Mouse (Mus musculus) heart, embryonic 10.5 days (tissue): ENCODE data around the gene Rbm48. TPM values are rescaled to one million over a fixed set of nuclear protein-coding genes. Genes with fewer than 3 reads are reported as not detected.
"Not testable (repeated sequence)": the region's sequence is repeated elsewhere in the genome, so short reads cannot be mapped to it uniquely, and the experiment has no call there.

Source experiments
- DNase-seq: peaks from one replicate; pipeline ENCODE4 v3.0.0-alpha.2; 2017; ENCODE audit warnings: low spot score
- H3K27ac ChIP-seq: fragments of 300-500 bp; sonication (generic); 2 replicates; pipeline ENCODE4 v1.5.1; 2016; ENCODE audit warnings: mild to moderate bottlenecking
- H3K27me3 ChIP-seq: fragments of 300-500 bp; sonication (generic); 2 replicates; pipeline ENCODE4 v1.6.1; 2016; ENCODE audit warnings: mild to moderate bottlenecking; ENCODE audit not compliant: poor library complexity, insufficient read depth, severe bottlenecking
- H3K36me3 ChIP-seq: fragments of 300-500 bp; sonication (generic); 2 replicates; pipeline ENCODE4 v1.6.1; 2016; ENCODE audit warnings: mild to moderate bottlenecking, moderate library complexity
- H3K4me1 ChIP-seq: fragments of 300-500 bp; sonication (generic); 2 replicates; pipeline ENCODE4 v1.6.1; 2016; ENCODE audit warnings: mild to moderate bottlenecking
- H3K4me3 ChIP-seq: fragments of 300-500 bp; sonication (generic); 2 replicates; pipeline ENCODE4 v1.5.1; 2016; ENCODE audit warnings: mild to moderate bottlenecking, moderate library complexity
- H3K9me3 ChIP-seq: fragments of 300-500 bp; sonication (generic); 2 replicates; pipeline ENCODE4 v1.6.1; 2016; ENCODE audit warnings: mild to moderate bottlenecking, moderate library complexity
- WGBS: fragments of 180-500 bp; shearing (Covaris S2); methylation state at CpG from one replicate; pipeline ENCODE4 v1.1.7; 2016; 5-methylcytosine and 5-hydroxymethylcytosine counted together
- polyA plus RNA-seq: library from polyadenylated mRNA; unstranded; fragments of >200 nt; fragmentation: Nextera tagmentation; extraction: Ambion mirVana; gene quantifications from 2 replicates; pipeline ENCODE4 v1.2.1, GENCODE M21; 2016

Gene Rbm48
- 10.9 and 11.4 TPM in 2 replicates for polyA plus RNA-seq

DNA sequence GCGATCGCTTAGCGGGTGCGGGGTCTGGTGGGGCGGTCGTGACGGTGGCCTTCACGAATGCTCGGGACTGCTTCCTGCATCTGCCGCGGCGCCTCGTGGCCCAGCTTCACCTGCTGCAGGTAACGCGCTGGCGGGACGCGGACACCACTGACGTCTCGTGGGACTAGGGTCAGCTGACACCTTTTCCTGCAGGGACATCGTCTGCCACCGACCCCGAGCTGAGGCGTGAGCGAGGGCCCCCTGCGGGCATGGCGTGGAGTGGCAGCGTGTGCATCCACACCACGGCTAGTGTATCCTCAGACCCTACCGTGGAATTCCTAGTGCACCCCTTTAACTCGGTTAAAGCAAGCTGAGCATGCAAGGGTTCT lies at the start of gene Rbm48:
TSS of gene Rbm48 (minus strand) at position 187 of the 368 bp plus-strand sequence.
- WGBS, result under 1% methylated on average over 31 of the region's 31 CpGs
- Histone ChIP-seq H3K9me3 (no peaks in the 10 kb centered on the region), H3K27me3 (no peaks in the 10 kb centered on the region), H3K36me3 (peaks cover 6% of the 10 kb centered on the region), H3K27ac (peak within 1 kb of the TSS; percentile 90), H3K4me1 (peaks cover 13% of the 10 kb centered on the region), H3K4me3 (peak within 1 kb of the TSS; percentile 87)
- DNase-seq, result peak; percentile 89

DNA sequence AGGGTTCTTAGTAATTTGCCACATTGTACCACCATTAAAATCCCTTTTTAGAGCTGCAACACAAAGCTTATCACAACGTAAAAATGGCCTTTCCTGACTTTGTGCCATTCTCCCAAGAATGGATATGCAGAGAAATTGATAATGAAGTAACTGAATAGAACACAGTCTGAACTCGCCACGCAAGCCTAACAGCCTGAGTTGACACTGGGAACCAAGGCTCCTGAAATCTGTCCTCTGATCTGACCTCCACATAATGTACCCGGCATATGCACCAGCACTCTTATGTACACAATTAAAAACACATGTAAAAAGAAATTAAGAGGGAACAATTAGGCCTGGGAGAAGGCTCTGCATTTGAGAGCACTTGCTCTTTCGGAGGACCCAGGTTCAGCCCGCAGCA lies 48.9 kb upstream of the Rbm48 start:
- Histone ChIP-seq H3K27ac (no peak overlapping the region), H3K4me3 (no peak overlapping the region), H3K36me3 (peaks cover 48% of the 10 kb centered on the region), H3K9me3 (no peaks in the 10 kb centered on the region), H3K4me1 (0 out of 2 replicates have a peak, but pooled peaks cover 4% of the 10 kb centered on the region), H3K27me3 (no peaks in the 10 kb centered on the region)
- no peak for DNase-seq
- WGBS, result 84% methylated on average over 6 of the region's 6 CpGs

DNA sequence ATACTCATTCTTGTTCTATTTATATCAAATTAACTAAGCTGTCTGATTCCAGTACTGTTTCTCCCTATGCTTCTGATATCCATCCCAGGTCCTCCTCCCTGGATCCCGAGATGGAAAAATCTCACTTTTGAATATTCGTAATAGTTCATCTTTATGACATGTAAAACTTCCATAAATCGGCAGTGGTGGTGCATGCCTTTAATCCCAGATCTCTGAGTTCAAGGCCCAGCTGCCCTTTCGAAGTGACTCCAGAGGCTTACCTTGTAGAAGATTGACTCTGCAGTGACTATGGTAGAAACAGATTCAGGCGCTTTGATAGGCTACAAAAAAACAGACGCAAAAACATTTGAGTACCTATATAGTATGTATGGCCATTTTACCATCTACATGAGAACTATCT lies 48.2 kb upstream of the Rbm48 start:
- H3K4me1 ChIP-seq, result 0 out of 2 replicates have a peak, but pooled peaks cover 4% of the 10 kb centered on the region
- WGBS, result 95% methylated on average over 6 of the region's 6 CpGs
- no peaks in the 10 kb centered on the region for H3K9me3 ChIP-seq
- peaks cover 52% of the 10 kb centered on the region for H3K36me3 ChIP-seq
- no peaks in the 10 kb centered on the region for H3K27me3 ChIP-seq
- H3K27ac ChIP-seq, result no peak overlapping the region
- DNase-seq, result peak; percentile 16
- H3K4me3 ChIP-seq, result no peak overlapping the region

DNA sequence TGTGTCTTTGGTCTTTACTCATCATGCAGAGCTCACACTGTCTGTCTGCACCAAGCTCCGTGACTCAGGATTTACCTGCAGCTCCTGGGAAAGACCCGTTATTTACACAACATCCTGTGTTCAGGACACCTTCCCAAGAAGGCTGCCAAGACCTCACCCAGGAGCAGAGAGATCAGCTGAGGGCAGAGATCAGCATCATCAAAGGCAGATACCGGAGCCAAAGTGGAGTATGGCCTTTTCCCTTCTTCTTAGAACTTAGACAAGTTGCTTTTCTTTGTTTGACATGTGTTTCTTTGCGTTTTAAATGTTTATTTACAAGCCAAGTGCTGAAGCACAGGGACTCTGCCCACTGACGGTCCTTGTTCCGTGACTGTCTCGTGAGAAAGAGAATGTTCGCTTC lies 38.9 kb upstream of the Rbm48 start:
- no peak for DNase-seq
- H3K36me3 ChIP-seq, result peaks cover 20% of the 10 kb centered on the region
- 74% methylated on average over 8 of the region's 8 CpGs for WGBS
- no peak overlapping the region for H3K27ac ChIP-seq
- no peak overlapping the region for H3K4me3 ChIP-seq
- no peaks in the 10 kb centered on the region for H3K27me3 ChIP-seq
- H3K9me3 ChIP-seq, result no peaks in the 10 kb centered on the region
- 0 out of 2 replicates have a peak, but pooled peaks cover 4% of the 10 kb centered on the region for H3K4me1 ChIP-seq

DNA sequence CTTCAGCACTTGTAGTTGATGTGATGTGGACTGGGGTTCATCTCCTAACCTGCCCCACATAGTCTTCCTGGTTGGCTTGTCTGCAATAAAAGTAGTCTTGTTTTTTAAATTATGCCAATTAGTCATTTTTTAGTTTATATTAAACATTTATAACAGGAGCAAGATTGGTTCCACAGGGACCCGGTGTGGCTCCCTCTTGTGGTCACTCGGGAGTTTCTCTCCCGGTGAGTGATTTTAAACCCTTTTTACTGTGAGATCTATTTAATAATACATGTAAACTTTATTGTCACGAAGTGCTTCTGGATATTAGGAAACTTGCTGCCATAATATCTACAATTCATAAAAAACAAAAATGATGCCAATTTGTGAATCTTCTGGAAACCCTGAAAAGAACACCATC lies 37.6 kb upstream of the Rbm48 start:
- Histone ChIP-seq H3K27me3 (no peaks in the 10 kb centered on the region), H3K36me3 (peaks cover 23% of the 10 kb centered on the region), H3K4me3 (no peak overlapping the region), H3K4me1 (0 out of 2 replicates have a peak, but pooled peaks cover 4% of the 10 kb centered on the region), H3K9me3 (no peaks in the 10 kb centered on the region), H3K27ac (no peak overlapping the region)
- no peak for DNase-seq
- 65% methylated on average over 4 of the region's 4 CpGs for whole genome bisulfite sequencing

DNA sequence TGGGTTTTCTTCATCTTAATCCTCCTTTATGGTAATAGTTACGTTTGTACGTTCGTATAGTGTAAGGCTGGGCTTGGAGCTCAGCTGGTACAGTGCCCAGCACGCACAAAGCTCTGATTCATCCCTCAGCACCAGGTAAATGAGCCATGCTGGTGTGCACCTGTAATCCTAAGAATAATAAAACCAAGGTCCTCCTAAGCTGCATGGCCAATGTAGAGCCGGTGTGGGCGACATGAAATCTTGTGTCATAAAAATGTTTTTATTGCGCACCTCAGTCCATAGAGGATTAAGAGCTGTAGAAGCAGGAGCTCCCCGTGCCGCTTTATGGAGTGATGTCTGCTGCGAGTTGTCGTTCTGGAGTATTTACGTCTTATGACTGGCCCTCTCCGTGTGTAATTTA lies 36.9 kb upstream of the Rbm48 start:
- Histone ChIP-seq H3K9me3 (no peaks in the 10 kb centered on the region), H3K36me3 (peaks cover 23% of the 10 kb centered on the region), H3K4me3 (no peak overlapping the region), H3K4me1 (0 out of 2 replicates have a peak, but pooled peaks cover 4% of the 10 kb centered on the region), H3K27ac (no peak overlapping the region), H3K27me3 (no peaks in the 10 kb centered on the region)
- no peak for DNase-seq
- 91% methylated on average over 13 of the region's 13 CpGs for whole genome bisulfite sequencing

DNA sequence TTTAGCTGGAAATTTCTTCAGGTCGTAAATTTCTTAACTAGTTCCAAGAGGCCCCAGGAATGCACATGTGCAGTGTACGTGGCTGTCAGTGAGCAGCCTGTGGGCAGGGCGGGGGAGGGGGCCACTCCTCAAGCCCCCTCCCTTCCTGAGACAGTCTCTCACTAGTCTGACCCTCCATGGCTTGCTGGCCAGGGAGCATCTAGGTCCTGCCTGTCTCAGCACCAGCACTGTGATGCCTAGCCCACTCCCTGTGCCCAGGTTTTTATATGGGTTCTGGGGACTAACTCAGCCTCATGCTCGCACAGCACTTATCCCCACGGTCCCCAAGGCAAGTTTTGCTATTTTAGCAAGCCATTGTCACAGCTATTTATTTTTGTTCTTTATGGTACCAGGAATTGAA lies 35.9 kb upstream of the Rbm48 start:
- Histone ChIP-seq H3K27me3 (no peaks in the 10 kb centered on the region), H3K4me1 (0 out of 2 replicates have a peak, but pooled peaks cover 4% of the 10 kb centered on the region), H3K36me3 (peaks cover 26% of the 10 kb centered on the region), H3K4me3 (no peak overlapping the region), H3K27ac (no peak overlapping the region), H3K9me3 (no peaks in the 10 kb centered on the region)
- 58% methylated on average over 5 of the region's 5 CpGs for WGBS
- no peak for DNase-seq

DNA sequence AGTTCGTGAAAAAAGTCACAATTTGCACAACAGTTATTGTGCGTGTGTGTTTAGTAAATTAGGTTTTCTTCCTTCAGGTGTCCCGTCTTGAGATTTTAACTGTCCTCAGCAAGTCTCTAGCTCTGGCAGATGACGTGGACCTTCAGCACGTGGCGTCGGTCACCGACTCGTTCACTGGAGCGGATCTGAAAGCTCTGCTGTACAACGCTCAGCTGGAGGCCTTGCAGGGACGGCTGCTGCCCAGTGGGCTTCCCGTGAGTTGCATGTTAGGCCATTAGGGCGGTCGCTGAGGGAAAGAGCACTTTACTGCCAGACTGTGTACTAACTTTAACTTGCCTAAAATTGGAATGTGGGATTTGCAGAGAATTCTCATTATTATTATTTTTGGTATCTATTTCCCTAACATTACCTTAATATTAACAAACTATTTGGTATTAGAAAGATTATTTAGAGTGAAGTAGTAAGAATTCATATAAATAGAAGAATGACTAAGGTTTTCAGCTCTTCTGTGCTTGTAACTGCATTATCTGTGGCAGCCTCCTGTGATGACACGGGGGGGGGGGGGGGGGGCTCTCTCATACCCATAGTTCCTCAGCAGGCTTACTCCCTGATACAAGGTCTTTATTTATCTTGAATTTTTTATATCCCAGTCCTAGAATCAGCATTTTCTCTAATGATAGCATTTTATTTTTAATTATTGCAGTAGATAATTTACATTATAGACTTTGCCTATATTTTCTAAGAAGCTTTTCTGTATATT lies 35.3 kb upstream of the Rbm48 start:
- WGBS, result 68% methylated on average over 16 of the region's 16 CpGs
- Histone ChIP-seq H3K4me3 (no peak overlapping the region), H3K27me3 (no peaks in the 10 kb centered on the region), H3K27ac (no peak overlapping the region), H3K36me3 (peaks cover 28% of the 10 kb centered on the region), H3K4me1 (0 out of 2 replicates have a peak, but pooled peaks cover 4% of the 10 kb centered on the region), H3K9me3 (no peaks in the 10 kb centered on the region)
- no peak for DNase-seq

DNA sequence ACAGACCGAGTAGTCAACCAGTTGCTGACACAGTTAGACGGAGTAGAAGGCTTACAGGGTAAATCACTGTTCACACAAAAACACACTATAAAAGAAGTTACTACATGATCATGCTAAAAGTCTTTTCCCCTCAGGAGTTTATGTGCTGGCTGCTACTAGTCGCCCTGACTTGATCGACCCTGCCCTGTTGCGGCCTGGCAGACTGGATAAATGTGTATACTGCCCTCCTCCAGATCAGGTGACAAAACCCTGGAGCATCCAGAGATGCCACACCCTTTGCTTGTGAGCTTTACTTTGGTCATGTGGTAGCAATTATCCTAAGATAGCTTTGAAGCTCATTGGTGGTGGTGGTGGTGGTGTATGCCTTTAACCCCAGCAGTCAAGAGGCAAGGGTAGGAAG lies 33.7 kb upstream of the Rbm48 start:
- Histone ChIP-seq H3K36me3 (peaks cover 26% of the 10 kb centered on the region), H3K4me1 (0 out of 2 replicates have a peak, but pooled peaks cover 4% of the 10 kb centered on the region), H3K4me3 (no peak overlapping the region), H3K27ac (no peak overlapping the region), H3K9me3 (no peaks in the 10 kb centered on the region), H3K27me3 (no peaks in the 10 kb centered on the region)
- 92% methylated on average over 5 of the region's 5 CpGs for WGBS
- no peak for DNase-seq

DNA sequence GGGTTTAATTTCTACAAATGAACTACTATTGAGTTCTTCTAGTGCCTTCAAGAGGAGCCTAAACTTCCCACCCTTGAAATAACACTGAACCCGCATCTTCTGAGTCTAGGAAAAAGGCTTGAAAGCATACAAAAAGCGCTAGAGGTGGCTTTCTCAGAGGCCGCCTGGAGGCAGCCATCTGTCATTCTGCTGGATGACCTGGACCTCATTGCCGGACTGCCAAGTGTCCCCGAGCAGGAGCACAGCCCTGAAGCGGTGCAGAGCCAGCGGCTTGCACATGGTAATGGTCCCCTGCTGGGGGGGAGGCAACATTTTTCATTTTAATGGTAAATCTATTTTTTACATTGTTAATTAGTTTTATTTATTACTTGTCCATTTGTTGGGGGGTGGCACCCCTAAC lies 24.1 kb upstream of the Rbm48 start:
- H3K9me3 ChIP-seq, result no peaks in the 10 kb centered on the region
- H3K27me3 ChIP-seq, result no peaks in the 10 kb centered on the region
- DNase-seq, result no peak
- 91% methylated on average over 7 of the region's 7 CpGs for WGBS
- H3K4me3 ChIP-seq, result no peak overlapping the region
- H3K27ac ChIP-seq, result no peak overlapping the region
- peaks cover 57% of the 10 kb centered on the region for H3K36me3 ChIP-seq
- no peaks in the 10 kb centered on the region for H3K4me1 ChIP-seq

DNA sequence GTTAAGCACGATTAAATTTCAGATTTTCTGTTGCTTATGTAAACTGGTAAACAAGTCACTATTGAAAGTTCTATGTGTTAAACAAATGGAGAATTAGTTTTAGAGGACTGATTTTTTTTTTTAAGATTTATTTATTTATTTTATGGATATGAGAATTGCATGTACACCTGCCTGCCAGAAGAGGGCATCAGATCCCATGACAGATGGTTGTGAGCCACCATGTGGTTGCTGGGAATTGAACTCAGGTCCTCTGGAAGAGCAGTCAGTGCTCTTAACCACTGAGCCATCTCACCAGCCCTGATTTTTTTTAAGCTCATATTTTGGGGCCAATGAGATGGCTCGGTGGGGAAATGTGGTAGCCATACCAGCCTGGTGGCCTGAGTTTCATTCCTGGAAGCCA lies 15.4 kb upstream of the Rbm48 start:
- not testable (repeated sequence) for H3K27me3 ChIP-seq, DNase-seq, H3K9me3 ChIP-seq, H3K4me1 ChIP-seq, H3K4me3 ChIP-seq, H3K27ac ChIP-seq
- 93% methylated on average over 2 of the region's 2 CpGs for WGBS
- H3K36me3 ChIP-seq, result peaks cover 56% of the 10 kb centered on the region

DNA sequence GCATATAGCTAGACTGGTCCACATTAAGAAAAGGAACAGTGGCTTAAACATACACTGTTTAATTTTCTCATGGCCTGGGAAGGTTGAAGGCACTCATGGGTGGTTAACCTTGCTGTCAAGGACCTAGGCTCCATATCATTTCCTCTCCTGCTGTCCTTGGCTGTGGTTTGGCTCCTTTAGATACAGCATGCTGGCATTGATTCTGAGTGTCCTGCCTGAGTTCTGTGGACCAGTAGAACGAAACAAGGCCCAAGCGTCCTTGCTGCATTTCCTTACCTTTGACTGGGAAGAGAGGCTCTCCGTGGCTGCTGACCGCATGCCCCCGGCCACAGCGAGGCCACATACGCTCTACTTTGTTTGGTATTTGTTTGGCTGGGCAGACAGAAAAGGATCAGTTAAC lies 12.9 kb upstream of the Rbm48 start:
- no peak overlapping the region for H3K27ac ChIP-seq
- H3K27me3 ChIP-seq, result no peaks in the 10 kb centered on the region
- DNase-seq, result no peak
- H3K4me1 ChIP-seq, result no peaks in the 10 kb centered on the region
- H3K9me3 ChIP-seq, result no peaks in the 10 kb centered on the region
- 91% methylated on average over 7 of the region's 7 CpGs for WGBS
- H3K4me3 ChIP-seq, result no peak overlapping the region
- H3K36me3 ChIP-seq, result peaks cover 56% of the 10 kb centered on the region

DNA sequence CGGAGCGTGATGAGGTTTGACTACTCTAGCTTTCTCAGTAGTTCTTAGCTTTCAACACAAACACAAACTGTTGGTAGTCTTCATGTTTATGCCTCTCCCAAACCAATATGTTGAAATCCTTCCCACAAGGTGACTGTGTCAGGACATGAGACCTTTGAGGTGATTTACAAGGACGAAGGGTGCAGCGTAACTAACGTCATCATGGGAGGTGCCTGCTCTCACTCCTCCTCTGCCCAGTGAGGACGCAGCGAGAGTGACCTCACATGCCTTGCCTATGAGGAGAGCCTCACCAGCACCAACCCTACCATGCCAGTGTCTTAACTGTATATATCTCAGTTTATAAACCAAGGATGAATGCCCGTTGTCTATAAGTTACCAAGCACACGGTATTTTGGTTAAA lies 10.7 kb upstream of the Rbm48 start:
- Histone ChIP-seq H3K27ac (no peak overlapping the region), H3K4me3 (no peak overlapping the region), H3K9me3 (no peaks in the 10 kb centered on the region), H3K27me3 (no peaks in the 10 kb centered on the region), H3K4me1 (no peaks in the 10 kb centered on the region), H3K36me3 (peaks cover 54% of the 10 kb centered on the region)
- 92% methylated on average over 9 of the region's 9 CpGs for WGBS
- no peak for DNase-seq

DNA sequence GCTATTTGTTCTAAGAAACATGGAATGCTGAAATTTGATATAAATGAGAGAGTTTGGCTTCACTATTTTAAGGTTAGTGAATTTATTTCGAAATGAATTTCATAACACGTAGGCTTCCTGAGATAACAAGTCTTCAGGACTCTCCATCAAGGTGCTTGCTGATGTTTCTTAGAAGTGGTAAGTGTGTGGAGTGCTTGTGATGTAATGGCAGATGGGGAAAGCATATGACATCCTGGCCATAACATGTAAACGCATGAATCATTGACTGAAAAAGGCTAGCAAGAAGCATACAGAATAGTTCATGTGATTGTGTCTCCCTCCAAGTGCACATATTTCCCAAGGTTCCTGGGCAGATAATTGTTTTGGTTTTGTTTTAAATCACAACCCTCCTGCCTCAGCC lies 4.4 kb upstream of the Rbm48 start:
- Histone ChIP-seq H3K4me3 (no peak overlapping the region), H3K27ac (no peak overlapping the region), H3K4me1 (peaks cover 5% of the 10 kb centered on the region), H3K27me3 (no peaks in the 10 kb centered on the region), H3K36me3 (peaks cover 19% of the 10 kb centered on the region), H3K9me3 (no peaks in the 10 kb centered on the region)
- no peak for DNase-seq
- 85% methylated on average over 3 of the region's 3 CpGs for WGBS
